ENCODE assay signal across 8 mouse cellular contexts in the genomic region with DNA sequence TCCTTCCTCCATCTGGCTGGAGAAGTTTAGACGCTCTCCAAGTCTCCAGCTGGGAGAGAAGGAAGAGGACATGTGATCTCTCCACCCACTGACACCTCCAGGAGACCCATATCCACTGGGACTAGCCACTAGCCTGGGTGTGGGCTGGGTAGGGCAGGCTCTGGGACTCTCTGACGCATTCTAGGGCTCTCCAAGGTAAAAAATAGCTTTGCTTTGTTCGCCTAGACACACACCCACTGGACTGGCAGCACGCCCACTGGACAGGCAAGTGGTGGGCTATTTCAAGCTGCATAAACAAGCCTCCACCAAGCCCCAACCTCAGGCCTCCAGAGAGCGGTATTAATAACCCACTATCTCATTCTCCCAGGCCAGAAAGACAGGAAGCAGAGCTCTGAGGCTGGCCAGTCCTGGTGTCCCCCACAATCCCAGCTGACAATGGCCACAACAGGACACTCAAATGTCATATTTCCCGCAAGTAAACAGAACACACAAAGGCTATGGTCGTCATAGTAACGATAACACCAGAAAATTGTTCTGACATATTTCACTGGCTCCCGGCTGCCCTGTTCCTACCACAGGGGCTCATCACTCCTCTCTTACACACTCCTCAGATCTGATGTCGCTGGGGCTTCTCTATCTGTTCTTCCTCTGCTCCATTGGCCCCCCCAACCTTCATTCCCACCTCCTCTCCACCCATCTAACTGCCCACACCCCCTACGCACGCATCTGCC. TPM values are rescaled to one million over a fixed set of nuclear protein-coding genes. Genes with fewer than 3 reads are reported as not detected.
A peak's percentile ranks its signal among the peaks of the same experiment; 100 is the strongest.
DNase-seq lines count a peak whose midpoint lies in the region; ATAC-seq and TF ChIP-seq lines count a peak whose summit lies in the region.

No protein-coding gene starts in this region.

- no peak overlapping the region for H3K9ac ChIP-seq in hindbrain, embryonic 14.5 days
- H3K9ac ChIP-seq in hindbrain, embryonic 11.5 days (ENCODE audit: low read depth, low read length) = no peak overlapping the region
- H3K9ac ChIP-seq in embryonic facial prominence, embryonic 11.5 days (replicated peaks; ENCODE audit: low read length) = no peak overlapping the region
- H3K9ac ChIP-seq in heart, embryonic 12.5 days = no peak overlapping the region
- H3K9ac ChIP-seq in lung, embryonic 16.5 days (ENCODE audit: low read length) = no peak overlapping the region
- no peak overlapping the region for H3K9ac ChIP-seq in stomach, postnatal 0 days (ENCODE audit: low read length)

- peak; percentile 40 for DNase-seq in hindbrain, embryonic 14.5 days (ENCODE audit: low spot score)
- DNase-seq in hindbrain, embryonic 11.5 days (ENCODE audit: low spot score) = no peak
- DNase-seq in embryonic facial prominence, embryonic 11.5 days (ENCODE audit: low spot score) = peak; percentile 6
- DNase-seq in kidney, postnatal 36 days = peak; percentile 79
- peak; percentile 43 for DNase-seq in stomach, postnatal 0 days (ENCODE audit: low spot score)

- no peak overlapping the region for H3K4me2 ChIP-seq in hindbrain, embryonic 14.5 days (replicated peaks)
- H3K4me2 ChIP-seq in hindbrain, embryonic 11.5 days (replicated peaks; ENCODE audit: low read depth, low read length) = no peak overlapping the region
- no peak overlapping the region for H3K4me2 ChIP-seq in embryonic facial prominence, embryonic 11.5 days (ENCODE audit: low read depth, low read length)
- 0 out of 2 replicates have a peak overlapping the region, but pooled peaks have one; percentile 5 for H3K4me2 ChIP-seq in heart, embryonic 12.5 days
- no peak overlapping the region for H3K4me2 ChIP-seq in lung, embryonic 16.5 days (ENCODE audit: low read depth, low read length)
- H3K4me2 ChIP-seq in stomach, postnatal 0 days (replicated peaks; ENCODE audit: low read depth) = no peak overlapping the region

- no peaks in the 10 kb centered on the region for H3K27me3 ChIP-seq in hindbrain, embryonic 14.5 days (ENCODE audit: control insufficient read depth, insufficient read depth, low read length)
- no peaks in the 10 kb centered on the region for H3K27me3 ChIP-seq in hindbrain, embryonic 11.5 days (ENCODE audit: control insufficient read depth, insufficient read depth, low read length)
- H3K27me3 ChIP-seq in embryonic facial prominence, embryonic 11.5 days (ENCODE audit: control insufficient read depth, insufficient read depth, low read length) = no peaks in the 10 kb centered on the region
- H3K27me3 ChIP-seq in heart, embryonic 12.5 days (replicated peaks) = no peaks in the 10 kb centered on the region
- no peaks in the 10 kb centered on the region for H3K27me3 ChIP-seq in lung, embryonic 16.5 days (ENCODE audit: control insufficient read depth, insufficient read depth, low read depth, low read length)
- no peaks in the 10 kb centered on the region for H3K27me3 ChIP-seq in stomach, postnatal 0 days (ENCODE audit: control insufficient read depth, insufficient read depth, low read length)

- H3K4me1 ChIP-seq in hindbrain, embryonic 14.5 days (replicated peaks; ENCODE audit: control insufficient read depth, insufficient read depth, low read length) = no peaks in the 10 kb centered on the region
- H3K4me1 ChIP-seq in hindbrain, embryonic 11.5 days (replicated peaks; ENCODE audit: control insufficient read depth, insufficient read depth, low read length) = no peaks in the 10 kb centered on the region
- no peaks in the 10 kb centered on the region for H3K4me1 ChIP-seq in embryonic facial prominence, embryonic 11.5 days (ENCODE audit: control insufficient read depth, insufficient read depth, low read length)
- H3K4me1 ChIP-seq in heart, embryonic 12.5 days (replicated peaks) = peaks cover 41% of the 10 kb centered on the region
- H3K4me1 ChIP-seq in lung, embryonic 16.5 days (replicated peaks; ENCODE audit: control insufficient read depth, insufficient read depth, low read length) = peaks cover 3% of the 10 kb centered on the region
- no peaks in the 10 kb centered on the region for H3K4me1 ChIP-seq in stomach, postnatal 0 days (replicated peaks; ENCODE audit: control insufficient read depth, insufficient read depth)

- TF ChIP-seq CTCF in stomach, postnatal 0 days (IDR thresholded peaks at IDR 0.05; ENCODE audit: low read depth) = no peak

- H3K27ac ChIP-seq in hindbrain, embryonic 14.5 days = no peak overlapping the region
- no peak overlapping the region for H3K27ac ChIP-seq in hindbrain, embryonic 11.5 days (ENCODE audit: low read depth, low read length)
- no peak overlapping the region for H3K27ac ChIP-seq in embryonic facial prominence, embryonic 11.5 days (replicated peaks; ENCODE audit: low read depth, low read length)
- H3K27ac ChIP-seq in heart, embryonic 12.5 days (ENCODE audit: poor library complexity, severe bottlenecking) = peak overlapping the region; percentile 92
- peak overlapping the region; percentile 71 for H3K27ac ChIP-seq in lung, embryonic 16.5 days (ENCODE audit: low read length)
- 0 out of 2 replicates have a peak overlapping the region, but pooled peaks have one; percentile 53 for H3K27ac ChIP-seq in stomach, postnatal 0 days (replicated peaks)

- no peak overlapping the region for H3K4me3 ChIP-seq in hindbrain, embryonic 14.5 days (replicated peaks; ENCODE audit: low read length)
- no peak overlapping the region for H3K4me3 ChIP-seq in hindbrain, embryonic 11.5 days (ENCODE audit: low read depth, low read length)
- H3K4me3 ChIP-seq in embryonic facial prominence, embryonic 11.5 days (ENCODE audit: low read depth, low read length) = no peak overlapping the region
- H3K4me3 ChIP-seq in heart, embryonic 12.5 days = no peak overlapping the region
- H3K4me3 ChIP-seq in lung, embryonic 16.5 days (ENCODE audit: low read length) = no peak overlapping the region
- no peak overlapping the region for H3K4me3 ChIP-seq in stomach, postnatal 0 days (ENCODE audit: low read depth, low read length)

- peak; percentile 37; the same call in 1 of the 2 replicates for ATAC-seq in hindbrain, embryonic 14.5 days (ENCODE audit: low FRiP score)
- no peak for ATAC-seq in hindbrain, embryonic 11.5 days (ENCODE audit: low FRiP score)
- ATAC-seq in embryonic facial prominence, embryonic 11.5 days (replicated peaks; ENCODE audit: insufficient number of reproducible peaks, low FRiP score, low TSS enrichment, low read depth) = peak; percentile 55; the same call in 1 of the 2 replicates
- ATAC-seq in heart, embryonic 12.5 days (ENCODE audit: insufficient number of reproducible peaks, low FRiP score) = peak; percentile 89
- peak; percentile 93 for ATAC-seq in lung, embryonic 16.5 days (ENCODE audit: low read depth)
- ATAC-seq in stomach, postnatal 0 days (ENCODE audit: low FRiP score, low TSS enrichment) = peak; percentile 79
- ATAC-seq in granulocyte monocyte progenitor cell, adult 5-6 weeks (replicated peaks; ENCODE audit: poor library complexity, severe bottlenecking) = no peak

- no peaks in the 10 kb centered on the region for H3K36me3 ChIP-seq in hindbrain, embryonic 14.5 days (replicated peaks; ENCODE audit: control insufficient read depth, insufficient read depth)
- H3K36me3 ChIP-seq in hindbrain, embryonic 11.5 days (ENCODE audit: control insufficient read depth, insufficient read depth, low read length) = no peaks in the 10 kb centered on the region
- H3K36me3 ChIP-seq in embryonic facial prominence, embryonic 11.5 days (replicated peaks; ENCODE audit: control insufficient read depth, insufficient read depth, low read depth, low read length) = no peaks in the 10 kb centered on the region
- no peaks in the 10 kb centered on the region for H3K36me3 ChIP-seq in heart, embryonic 12.5 days
- no peaks in the 10 kb centered on the region for H3K36me3 ChIP-seq in lung, embryonic 16.5 days (ENCODE audit: control insufficient read depth, insufficient read depth, low read length)
- H3K36me3 ChIP-seq in stomach, postnatal 0 days (ENCODE audit: control insufficient read depth, insufficient read depth, low read length) = no peaks in the 10 kb centered on the region

- H3K9me3 ChIP-seq in hindbrain, embryonic 14.5 days (ENCODE audit: control insufficient read depth, low read length) = no peaks in the 10 kb centered on the region
- no peaks in the 10 kb centered on the region for H3K9me3 ChIP-seq in hindbrain, embryonic 11.5 days (ENCODE audit: control insufficient read depth, low read length)
- H3K9me3 ChIP-seq in embryonic facial prominence, embryonic 11.5 days (replicated peaks; ENCODE audit: control insufficient read depth, low read length) = no peaks in the 10 kb centered on the region
- H3K9me3 ChIP-seq in heart, embryonic 12.5 days (replicated peaks) = peaks cover 6% of the 10 kb centered on the region; the same call in 1 of the 2 replicates
- no peaks in the 10 kb centered on the region for H3K9me3 ChIP-seq in lung, embryonic 16.5 days (ENCODE audit: control insufficient read depth, low read length)
- no peaks in the 10 kb centered on the region for H3K9me3 ChIP-seq in stomach, postnatal 0 days (ENCODE audit: control insufficient read depth, low read length)

- WGBS in hindbrain, embryonic 14.5 days = 75% methylated on average over 12 of the region's 12 CpGs
- WGBS in hindbrain, embryonic 11.5 days = 77% methylated on average over 12 of the region's 12 CpGs
- 80% methylated on average over 12 of the region's 12 CpGs for WGBS in embryonic facial prominence, embryonic 11.5 days
- 35% methylated on average over 12 of the region's 12 CpGs for WGBS in heart, embryonic 12.5 days
- WGBS in lung, embryonic 16.5 days = 48% methylated on average over 12 of the region's 12 CpGs
- 54% methylated on average over 12 of the region's 12 CpGs for WGBS in stomach, postnatal 0 days

- TF ChIP-seq EP300 in stomach, postnatal 0 days (optimal IDR thresholded peaks at IDR 0.05) = no peak

RNA-seq across cellular contexts. Expression of a gene that starts 14.3 kb away (rescaled TPM):
- polyA plus RNA-seq in hindbrain, embryonic 14.5 days (2014; fragmentation: Nextera tagmentation; extraction: Ambion mirVana) = 0.20 TPM in 1 of 2 replicates, not detected in the other
- 0.17 and 0.45 TPM in 2 replicates for polyA plus RNA-seq in hindbrain, embryonic 11.5 days (2014; fragmentation: Nextera tagmentation; extraction: Ambion mirVana)
- polyA plus RNA-seq in embryonic facial prominence, embryonic 11.5 days (2014; fragmentation: Nextera tagmentation; extraction: Ambion mirVana) = 1.4 and 1.7 TPM in 2 replicates
- 0.12 and 0.17 TPM in 2 replicates for polyA plus RNA-seq in heart, embryonic 12.5 days (2016; fragmentation: Nextera tagmentation; extraction: Ambion mirVana)
- 4.8 and 5.5 TPM in 2 replicates for polyA plus RNA-seq in lung, embryonic 16.5 days (2015; fragmentation: Nextera tagmentation; extraction: Ambion mirVana)
- 2.6 and 2.7 TPM in 2 replicates for polyA plus RNA-seq in stomach, postnatal 0 days (2015; fragmentation: Nextera tagmentation; extraction: Ambion mirVana)
- not detected in 2 replicates for total RNA-seq in granulocyte monocyte progenitor cell, adult 5-6 weeks (2014; fragmentation: Nextera tagmentation)
- total RNA-seq in granulocyte monocyte progenitor cell, adult 5-6 weeks (2017) = not detected in 2 replicates

RNA-seq across cellular contexts. Expression of a gene that starts 57.2 kb away (rescaled TPM):
- 0.17 and 0.18 TPM in 2 replicates for polyA plus RNA-seq in hindbrain, embryonic 14.5 days (2014; fragmentation: Nextera tagmentation; extraction: Ambion mirVana)
- polyA plus RNA-seq in hindbrain, embryonic 11.5 days (2014; fragmentation: Nextera tagmentation; extraction: Ambion mirVana) = 0.56 TPM in 1 of 2 replicates, not detected in the other
- polyA plus RNA-seq in embryonic facial prominence, embryonic 11.5 days (2014; fragmentation: Nextera tagmentation; extraction: Ambion mirVana) = 0.72 TPM in 1 of 2 replicates, not detected in the other
- polyA plus RNA-seq in heart, embryonic 12.5 days (2016; fragmentation: Nextera tagmentation; extraction: Ambion mirVana) = 61.3 and 63.8 TPM in 2 replicates
- 4.9 and 7.0 TPM in 2 replicates for polyA plus RNA-seq in lung, embryonic 16.5 days (2015; fragmentation: Nextera tagmentation; extraction: Ambion mirVana)
- polyA plus RNA-seq in stomach, postnatal 0 days (2015; fragmentation: Nextera tagmentation; extraction: Ambion mirVana) = 6.1 and 6.9 TPM in 2 replicates
- total RNA-seq in granulocyte monocyte progenitor cell, adult 5-6 weeks (2014; fragmentation: Nextera tagmentation) = not detected in 2 replicates
- not detected in 2 replicates for total RNA-seq in granulocyte monocyte progenitor cell, adult 5-6 weeks (2017)

Comparison
In these comparisons a context has a peak if more than half of its experiments do, and no peak if none do; other contexts are left out.
1. ATAC-seq: peak in hindbrain, embryonic 14.5 days (single experiment), embryonic facial prominence, embryonic 11.5 days (single experiment), heart, embryonic 12.5 days (single experiment), lung, embryonic 16.5 days (single experiment) and stomach, postnatal 0 days (single experiment); none in hindbrain, embryonic 11.5 days (single experiment) and granulocyte monocyte progenitor cell, adult 5-6 weeks (single experiment).
2. H3K27ac ChIP-seq: peak in heart, embryonic 12.5 days (single experiment), lung, embryonic 16.5 days (single experiment) and stomach, postnatal 0 days (single experiment); none in hindbrain, embryonic 14.5 days (single experiment), hindbrain, embryonic 11.5 days (single experiment) and embryonic facial prominence, embryonic 11.5 days (single experiment).